Mouse (Mus musculus): ENCODE results near the gene Mrpl22. TPM values are rescaled to one million over a fixed set of nuclear protein-coding genes. Genes with fewer than 3 reads are reported as not detected.
"Not testable (repeated sequence)": the region's sequence is repeated elsewhere in the genome, so short reads cannot be mapped to it uniquely, and the experiment has no call there.

Gene Mrpl22
- polyA plus RNA-seq, 1 experiment from 2014 or later: 120 TPM

- 92% methylated on average over 9 of the region's 9 CpGs for WGBS
- Histone ChIP-seq H3K4me1 (replicated peaks) (no peaks in the 10 kb centered on the region), H3K9me3 (no peaks in the 10 kb centered on the region), H3K9ac (replicated peaks) (no peak overlapping the region), H3K27me3 (no peaks in the 10 kb centered on the region), H3K4me3 (replicated peaks) (no peak overlapping the region), H3K36me3 (peaks cover 91% of the 10 kb centered on the region), H3K4me2 (replicated peaks) (no peak overlapping the region), H3K27ac (no peak overlapping the region)
- ATAC-seq: no peak
Measured at GRCm38 (mm10) chr11:58143704-58144426, 27.6 kb upstream of the Mrpl22 start.

GRCm38 (mm10) chr11:58146241-58146640 lies 25.2 kb upstream of the Mrpl22 start:
- H3K36me3 ChIP-seq: peaks cover 86% of the 10 kb centered on the region
- no peak for ATAC-seq
- H3K27ac ChIP-seq: no peak overlapping the region
- H3K4me1 ChIP-seq (replicated peaks): no peaks in the 10 kb centered on the region
- no peak overlapping the region for H3K4me3 ChIP-seq (replicated peaks)
- no peaks in the 10 kb centered on the region for H3K9me3 ChIP-seq
- H3K27me3 ChIP-seq: no peaks in the 10 kb centered on the region
- H3K9ac ChIP-seq (replicated peaks): no peak overlapping the region
- H3K4me2 ChIP-seq (replicated peaks): no peak overlapping the region
- 92% methylated on average over 5 of the region's 5 CpGs for WGBS

DNA sequence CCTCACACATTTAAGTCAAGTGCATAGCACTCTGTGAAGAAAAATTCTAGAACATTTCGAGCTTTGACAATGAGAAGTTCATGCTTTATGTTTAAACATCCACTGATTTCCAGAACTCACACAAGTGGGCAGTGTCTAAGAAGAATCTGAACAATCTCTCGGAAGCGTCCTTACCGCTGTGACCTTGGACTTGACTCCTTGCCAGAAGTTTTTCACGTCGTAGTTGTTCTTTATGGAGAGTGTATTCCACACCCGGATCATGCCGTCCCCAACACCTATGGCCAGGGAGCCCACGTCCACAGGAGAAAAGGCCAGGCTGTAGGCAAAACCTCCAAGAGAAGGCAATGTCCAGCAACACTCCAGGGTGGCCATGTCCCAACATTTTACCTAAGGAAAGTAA lies 16.0 kb upstream of the Mrpl22 start:
- Histone ChIP-seq H3K9ac (replicated peaks) (no peak overlapping the region), H3K9me3 (no peaks in the 10 kb centered on the region), H3K4me1 (replicated peaks) (no peaks in the 10 kb centered on the region), H3K4me2 (replicated peaks) (no peak overlapping the region), H3K4me3 (replicated peaks) (no peak overlapping the region), H3K27ac (no peak overlapping the region), H3K27me3 (no peaks in the 10 kb centered on the region), H3K36me3 (peaks cover 81% of the 10 kb centered on the region)
- 94% methylated on average over 9 of the region's 9 CpGs for WGBS
- no peak for ATAC-seq

DNA sequence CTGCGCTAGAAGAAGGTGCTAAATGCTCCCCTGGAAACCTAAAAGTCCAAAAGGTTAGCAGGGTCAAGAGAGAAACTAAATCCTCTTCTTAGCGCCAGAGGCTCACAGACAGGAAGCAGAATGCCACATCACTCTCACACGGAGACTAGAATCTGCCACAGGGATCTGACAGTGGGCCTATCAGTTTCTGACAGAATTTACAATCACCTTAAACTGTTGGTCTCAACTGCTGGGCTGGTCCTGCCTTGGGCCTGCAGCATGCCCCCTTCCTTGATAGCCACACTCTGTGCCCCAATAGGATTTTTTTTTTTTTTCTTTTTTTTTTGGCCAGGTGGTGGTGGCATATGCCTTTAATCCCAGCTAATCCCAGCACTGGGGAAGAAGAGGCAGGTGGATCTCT lies 14.6 kb upstream of the Mrpl22 start:
- Histone ChIP-seq H3K4me3 (replicated peaks) (no peak overlapping the region), H3K9ac (replicated peaks) (no peak overlapping the region), H3K9me3 (no peaks in the 10 kb centered on the region), H3K36me3 (peaks cover 80% of the 10 kb centered on the region), H3K27me3 (no peaks in the 10 kb centered on the region), H3K4me1 (replicated peaks) (no peaks in the 10 kb centered on the region), H3K27ac (no peak overlapping the region), H3K4me2 (replicated peaks) (no peak overlapping the region)
- 90% methylated on average over 3 of the region's 3 CpGs for WGBS
- ATAC-seq: no peak

DNA sequence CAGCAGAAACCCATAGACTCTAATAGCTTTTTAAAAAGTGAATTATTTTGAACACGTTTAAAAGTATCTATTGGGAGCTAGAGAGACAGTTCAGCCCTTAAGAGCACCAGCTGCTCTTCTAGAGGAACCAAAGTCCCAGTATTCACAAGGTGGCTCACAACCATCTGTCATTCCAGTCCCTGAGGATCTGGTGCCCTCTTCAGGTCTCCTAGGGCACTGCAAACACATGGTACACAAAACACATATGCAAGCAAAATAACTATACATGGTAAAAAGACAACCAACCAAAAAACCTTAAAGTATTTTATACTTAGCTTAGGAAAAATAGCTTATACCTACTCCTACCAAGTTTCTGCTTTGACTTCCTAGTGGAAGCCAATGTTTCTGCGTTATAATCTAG lies 6.4 kb upstream of the Mrpl22 start:
- Histone ChIP-seq H3K36me3 (peaks cover 56% of the 10 kb centered on the region), H3K4me1 (replicated peaks) (peaks cover 8% of the 10 kb centered on the region), H3K27me3 (no peaks in the 10 kb centered on the region), H3K9me3 (no peaks in the 10 kb centered on the region), H3K4me3 (replicated peaks) (no peak overlapping the region), H3K9ac (replicated peaks) (no peak overlapping the region), H3K27ac (no peak overlapping the region), H3K4me2 (replicated peaks) (no peak overlapping the region)
- WGBS: 94% methylated on average over 2 of the region's 2 CpGs
- no peak for ATAC-seq

GRCm38 (mm10) chr11:58167822-58168166 lies 3.7 kb upstream of the Mrpl22 start:
- peak overlapping the region; percentile 71 for H3K27ac ChIP-seq
- WGBS: 0% methylated on average over 8 of the region's 8 CpGs
- ATAC-seq: peak; percentile 3; the same call in 1 of the 2 replicates

GRCm38 (mm10) chr11:58168167-58168915 lies 3.1 kb upstream of the Mrpl22 start, which contains the start of gene Gemin5:
Gene Gemin5 (minus strand): TSS chr11:58168539.
- Histone ChIP-seq H3K4me1 (replicated peaks) (peaks cover 22% of the 10 kb centered on the region), H3K9ac (replicated peaks) (peak within 1 kb of the TSS; percentile 82), H3K27me3 (no peaks in the 10 kb centered on the region), H3K4me2 (replicated peaks) (peak within 1 kb of the TSS; percentile 72), H3K36me3 (peaks cover 34% of the 10 kb centered on the region), H3K27ac (peak within 1 kb of the TSS; percentile 71), H3K4me3 (replicated peaks) (peak within 1 kb of the TSS; percentile 78), H3K9me3 (no peaks in the 10 kb centered on the region)
- peak; percentile 81 for ATAC-seq
- WGBS: 1% methylated on average over 71 of the region's 71 CpGs

More at GRCm38 (mm10) chr11:58167822-58168166, 3.7 kb upstream of the Mrpl22 start:
- H3K4me2 ChIP-seq (replicated peaks): peak overlapping the region; percentile 72
- peak overlapping the region; percentile 78 for H3K4me3 ChIP-seq (replicated peaks)
- peak overlapping the region; percentile 82 for H3K9ac ChIP-seq (replicated peaks)
- no peaks in the 10 kb centered on the region for H3K27me3 ChIP-seq
- H3K36me3 ChIP-seq: peaks cover 36% of the 10 kb centered on the region
- peaks cover 21% of the 10 kb centered on the region for H3K4me1 ChIP-seq (replicated peaks)
- H3K9me3 ChIP-seq: no peaks in the 10 kb centered on the region

GRCm38 (mm10) chr11:58169666-58170065 lies 1.8 kb upstream of the Mrpl22 start:
- H3K9ac ChIP-seq (replicated peaks): no peak overlapping the region
- H3K4me2 ChIP-seq (replicated peaks): no peak overlapping the region
- H3K27me3 ChIP-seq: no peaks in the 10 kb centered on the region
- no peak overlapping the region for H3K27ac ChIP-seq
- no peak overlapping the region for H3K4me3 ChIP-seq (replicated peaks)
- ATAC-seq: no peak
- peaks cover 33% of the 10 kb centered on the region for H3K36me3 ChIP-seq
- WGBS: 81% methylated on average over 4 of the region's 4 CpGs
- H3K9me3 ChIP-seq: no peaks in the 10 kb centered on the region
- peaks cover 22% of the 10 kb centered on the region for H3K4me1 ChIP-seq (replicated peaks)

DNA sequence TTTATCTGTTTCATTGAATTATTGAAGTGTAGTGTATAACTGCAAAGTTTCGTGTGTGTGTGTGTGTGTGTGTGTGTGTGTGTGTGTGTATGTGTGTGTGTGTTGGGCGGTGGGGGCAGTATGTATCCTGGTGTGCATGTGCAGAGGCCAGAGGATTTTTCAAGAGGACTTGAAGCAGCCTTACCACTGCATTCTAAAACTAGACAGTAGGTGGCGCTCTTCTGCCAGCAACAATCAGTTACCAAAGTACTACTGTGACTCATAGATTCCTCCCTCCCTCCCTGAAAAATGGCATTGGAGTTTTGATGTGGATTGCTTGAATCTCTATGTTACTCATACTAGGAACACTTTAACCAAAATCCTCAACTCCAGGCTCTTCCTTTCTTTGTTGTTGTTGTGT lies 8.1 kb downstream of the Mrpl22 start:
- no peaks in the 10 kb centered on the region for H3K9me3 ChIP-seq
- H3K4me1 ChIP-seq (replicated peaks): no peaks in the 10 kb centered on the region
- no peaks in the 10 kb centered on the region for H3K27me3 ChIP-seq
- H3K36me3 ChIP-seq: peaks cover 60% of the 10 kb centered on the region
- WGBS: 23% methylated on average over 3 of the region's 3 CpGs
- no peak for ATAC-seq
- no peak overlapping the region for H3K4me2 ChIP-seq (replicated peaks)
- H3K9ac ChIP-seq (replicated peaks): no peak overlapping the region
- no peak overlapping the region for H3K27ac ChIP-seq
- no peak overlapping the region for H3K4me3 ChIP-seq (replicated peaks)

GRCm38 (mm10) chr11:58179986-58180385 lies 8.5 kb downstream of the Mrpl22 start:
- not testable (repeated sequence) for ATAC-seq; H3K4me1 ChIP-seq (replicated peaks); H3K27ac ChIP-seq; H3K4me2 ChIP-seq (replicated peaks); H3K27me3 ChIP-seq; H3K9ac ChIP-seq (replicated peaks); H3K4me3 ChIP-seq (replicated peaks); H3K9me3 ChIP-seq
- 91% methylated on average over 6 of the region's 6 CpGs for WGBS
- peaks cover 56% of the 10 kb centered on the region for H3K36me3 ChIP-seq

DNA sequence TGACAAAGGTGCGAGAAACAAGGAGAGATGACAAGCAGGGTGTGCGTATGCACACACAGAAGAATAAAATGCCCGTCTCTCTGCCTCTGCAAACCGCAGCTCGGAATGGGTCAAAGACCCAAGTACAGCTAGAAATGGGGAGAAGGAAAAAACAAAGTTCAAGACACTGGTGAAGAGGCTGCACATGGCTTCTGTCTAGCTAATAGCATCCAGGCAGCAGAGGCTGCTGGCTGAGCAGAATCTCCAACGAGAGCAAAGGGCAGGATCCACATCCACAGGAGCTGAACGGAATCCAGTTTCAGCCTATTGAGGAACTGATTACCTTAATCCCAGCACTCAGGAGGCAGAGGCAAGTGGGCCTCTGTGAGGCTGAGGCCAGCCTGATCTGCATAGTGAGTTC lies 9.3 kb downstream of the Mrpl22 start:
- no peaks in the 10 kb centered on the region for H3K4me1 ChIP-seq (replicated peaks)
- ATAC-seq: no peak
- peaks cover 48% of the 10 kb centered on the region for H3K36me3 ChIP-seq
- no peak overlapping the region for H3K4me2 ChIP-seq (replicated peaks)
- H3K9me3 ChIP-seq: no peaks in the 10 kb centered on the region
- H3K9ac ChIP-seq (replicated peaks): no peak overlapping the region
- H3K4me3 ChIP-seq (replicated peaks): no peak overlapping the region
- 92% methylated on average over 7 of the region's 7 CpGs for WGBS
- H3K27ac ChIP-seq: no peak overlapping the region
- H3K27me3 ChIP-seq: no peaks in the 10 kb centered on the region

GRCm38 (mm10) chr11:58183579-58183978 lies 12.1 kb downstream of the Mrpl22 start:
- WGBS: 94% methylated on average over 3 of the region's 3 CpGs
- Histone ChIP-seq H3K36me3 (peaks cover 20% of the 10 kb centered on the region), H3K9ac (replicated peaks) (no peak overlapping the region), H3K27me3 (no peaks in the 10 kb centered on the region), H3K9me3 (no peaks in the 10 kb centered on the region), H3K4me3 (replicated peaks) (no peak overlapping the region), H3K4me2 (replicated peaks) (no peak overlapping the region), H3K27ac (no peak overlapping the region), H3K4me1 (replicated peaks) (no peaks in the 10 kb centered on the region)
- no peak for ATAC-seq
